Mouse (Mus musculus) brain, embryonic 14.5 days (tissue): Measurements from ENCODE around the gene Arhgap10.

Experiments
- CTCF ChIP-seq: fragments of 200-500 bp; IDR thresholded peaks from 2 replicates; pipeline ENCODE4 v1.5.1; 2012; ENCODE audit warnings: inconsistent platforms, mild to moderate bottlenecking, moderate library complexity, borderline replicate concordance; ENCODE audit not compliant: insufficient read depth, insufficient read length; ENCODE audit errors: extremely low read depth
- POLR2A ChIP-seq: fragments of 200-500 bp; IDR thresholded peaks from 2 replicates; pipeline ENCODE4 v1.6.1; 2012; ENCODE audit warnings: mild to moderate bottlenecking, inconsistent platforms, borderline replicate concordance; ENCODE audit not compliant: poor library complexity, insufficient read depth, insufficient read length, severe bottlenecking; ENCODE audit errors: extremely low read depth

- no peak for TF ChIP-seq CTCF
- TF ChIP-seq POLR2A = no peak
Measured at GRCm38 (mm10) chr8:77502547-77502946, 15.2 kb downstream of the Arhgap10 start.
